20 mouse cellular contexts compared by ENCODE assay signal in the genomic region with DNA sequence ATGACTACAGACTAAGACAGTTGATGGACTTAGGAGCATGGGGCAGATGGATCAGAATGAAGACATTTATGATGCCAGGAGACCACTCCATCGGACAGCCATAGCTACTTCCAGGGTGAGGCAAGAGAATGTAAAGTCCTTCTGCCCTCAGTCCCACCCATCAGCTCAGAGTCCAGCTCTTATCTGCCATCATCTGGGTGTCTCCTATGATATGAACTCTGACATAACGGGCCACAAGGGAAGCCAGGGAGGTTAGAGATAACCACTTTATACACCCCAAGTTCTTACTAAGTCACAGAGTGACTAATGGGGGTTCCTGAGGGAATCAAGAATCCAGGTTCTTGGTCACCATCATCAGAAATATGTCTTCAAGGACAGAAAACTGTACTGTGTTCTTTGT.
"Had no signal": no experiment of that assay in that cellular context is flagged by ENCODE, and none has a peak within 500 bp of the region (broad histone marks: within the 10 kb centered on the region; RNA-seq: fewer than 3 reads in every experiment).

No protein-coding gene starts in this region.

- H3K4me3 ChIP-seq: limb, embryonic 12.5 days; limb, embryonic 15.5 days; liver, embryonic 13.5 days; midbrain, embryonic 12.5 days; midbrain, embryonic 15.5 days; neural tube, embryonic 12.5 days; neural tube, embryonic 15.5 days had no signal

- H3K36me3 ChIP-seq: limb, embryonic 12.5 days; limb, embryonic 15.5 days; liver, embryonic 13.5 days; midbrain, embryonic 12.5 days; midbrain, embryonic 15.5 days; neural tube, embryonic 12.5 days; neural tube, embryonic 15.5 days had no signal

- DNase-seq: kidney, adult 18-20 months; kidney, adult 9 months; kidney, postnatal 14 days; kidney, postnatal 4 days; left cerebral cortex, postnatal 4 days; liver, embryonic 13.5 days; lung, adult 2 months; lung, postnatal 14 days; lung, postnatal 4 days; right cerebral cortex, adult 18-20 months; right cerebral cortex, postnatal 14 days; right cerebral cortex, postnatal 4 days; thymus, postnatal 25 days had no signal

- H3K27me3 ChIP-seq: limb, embryonic 12.5 days; limb, embryonic 15.5 days; liver, embryonic 13.5 days; midbrain, embryonic 12.5 days; midbrain, embryonic 15.5 days; neural tube, embryonic 12.5 days; neural tube, embryonic 15.5 days had no signal

- ATAC-seq: midbrain, embryonic 15.5 days had no signal

- H3K9me3 ChIP-seq: limb, embryonic 12.5 days; limb, embryonic 15.5 days; liver, embryonic 13.5 days; midbrain, embryonic 12.5 days; midbrain, embryonic 15.5 days; neural tube, embryonic 12.5 days; neural tube, embryonic 15.5 days had no signal

- H3K4me1 ChIP-seq: limb, embryonic 12.5 days; limb, embryonic 15.5 days; midbrain, embryonic 12.5 days; midbrain, embryonic 15.5 days; neural tube, embryonic 12.5 days; neural tube, embryonic 15.5 days had no signal

- H3K27ac ChIP-seq: limb, embryonic 12.5 days; limb, embryonic 15.5 days; liver, embryonic 13.5 days; midbrain, embryonic 12.5 days; midbrain, embryonic 15.5 days; neural tube, embryonic 12.5 days; neural tube, embryonic 15.5 days; stomach, postnatal 0 days had no signal
